Mouse (Mus musculus) kidney, adult 11 months (tissue): ENCODE measurements around the gene Ntng2.

Source experiments
- DNase-seq: peaks from one replicate; pipeline ENCODE4 v3.0.0; 2022

The Ntng2 gene

DNA sequence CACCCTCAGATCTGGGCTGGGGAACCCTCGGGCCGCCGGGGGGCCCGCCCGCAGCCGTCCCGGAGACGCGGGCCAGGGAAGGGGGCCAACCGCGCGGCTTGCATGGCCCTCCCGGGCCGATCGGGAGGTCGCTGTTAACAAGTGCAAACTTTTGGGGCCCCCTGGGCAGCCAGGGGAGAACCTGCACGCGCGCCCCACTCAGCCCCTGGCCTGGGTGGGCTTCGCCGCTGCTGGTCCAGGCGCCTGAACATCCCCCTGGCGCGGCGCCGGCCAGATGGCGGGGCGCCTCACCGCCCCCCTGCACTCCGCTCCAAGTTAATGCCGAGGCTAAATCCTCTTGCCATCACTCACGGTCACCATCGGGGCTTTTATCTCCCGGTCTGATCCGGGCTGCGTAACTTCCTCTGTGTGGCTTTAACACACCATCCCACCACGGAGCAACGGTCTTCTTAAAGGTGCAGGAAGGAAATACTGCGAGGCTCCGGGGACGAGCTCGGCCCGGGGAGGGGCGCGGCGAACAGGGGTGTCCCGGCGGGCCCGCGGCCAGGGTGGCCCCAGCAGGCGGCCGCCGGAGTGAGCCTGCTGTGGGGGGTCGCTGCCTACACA lies at the start of gene Ntng2:
Ntng2 (minus strand) TSS at position 407 of the 606 bp plus-strand sequence.
- peak; percentile 35 for DNase-seq

DNA sequence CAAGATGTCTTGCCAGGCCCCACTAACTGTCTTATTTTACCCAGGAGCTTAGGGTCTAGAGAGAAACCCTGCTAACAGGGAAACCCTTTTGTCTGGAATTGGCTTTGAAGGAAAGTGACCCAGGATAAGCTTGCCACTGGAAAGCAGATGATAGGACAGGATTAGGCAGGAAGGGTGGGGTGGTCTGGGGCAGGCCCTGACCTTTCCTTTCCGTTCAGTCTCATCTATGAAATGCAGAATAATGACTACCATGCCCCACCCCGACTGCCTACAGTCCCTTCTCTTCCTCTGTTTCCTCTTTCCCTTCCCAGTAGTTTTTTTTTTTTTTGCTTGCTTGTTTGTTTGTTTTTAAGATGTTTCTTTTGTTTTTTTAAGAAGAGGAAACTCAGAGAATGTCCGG lies 42.8 kb upstream of the Ntng2 start:
- DNase-seq: peak; percentile 18

DNA sequence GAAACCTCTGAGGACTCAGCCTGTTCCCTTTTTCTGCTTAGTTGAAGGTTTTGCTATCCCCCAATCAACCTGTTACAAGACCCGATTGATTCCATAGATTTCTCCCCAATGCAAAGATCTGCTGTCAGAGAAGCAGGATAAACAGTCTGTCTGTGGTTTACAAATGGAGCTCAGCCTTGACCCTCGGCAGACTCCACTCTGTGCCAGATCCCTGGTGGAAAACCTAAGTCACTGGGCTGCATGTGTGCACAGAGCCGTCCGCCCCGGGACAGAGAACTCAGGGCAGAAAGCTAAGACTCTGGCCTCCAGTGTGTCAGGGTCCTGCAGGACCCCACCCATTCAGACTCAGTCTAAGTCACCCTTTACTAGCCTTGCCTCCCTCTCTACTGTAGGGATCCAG lies 34.8 kb upstream of the Ntng2 start:
- DNase-seq: no peak

- DNase-seq: no peak
Measured at GRCm38 (mm10) chr2:29277703-29278121, 24.9 kb upstream of the Ntng2 start.

GRCm38 (mm10) chr2:29271803-29272518 lies 19.2 kb upstream of the Ntng2 start:
- DNase-seq: peak; percentile 12

DNA sequence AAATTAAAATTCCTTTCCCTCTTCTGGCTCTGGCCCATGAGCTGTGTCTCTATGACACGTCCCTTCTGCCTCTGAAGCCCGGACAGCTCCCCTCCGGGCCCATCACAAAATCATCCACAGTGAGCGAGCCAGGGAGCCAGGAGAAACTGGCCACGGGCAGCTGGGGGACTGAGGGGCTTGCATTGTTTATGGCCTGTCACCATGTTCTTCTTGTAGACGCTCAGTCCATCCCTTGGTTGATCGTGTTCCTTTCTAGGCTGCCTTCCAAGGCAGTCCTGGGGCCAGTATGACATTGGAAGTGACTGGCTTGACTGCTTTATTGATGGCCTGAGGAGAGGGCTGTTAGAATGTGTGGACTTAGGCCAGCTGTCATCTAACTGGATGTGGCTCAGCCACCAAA lies 18.3 kb upstream of the Ntng2 start:
- no peak for DNase-seq

DNA sequence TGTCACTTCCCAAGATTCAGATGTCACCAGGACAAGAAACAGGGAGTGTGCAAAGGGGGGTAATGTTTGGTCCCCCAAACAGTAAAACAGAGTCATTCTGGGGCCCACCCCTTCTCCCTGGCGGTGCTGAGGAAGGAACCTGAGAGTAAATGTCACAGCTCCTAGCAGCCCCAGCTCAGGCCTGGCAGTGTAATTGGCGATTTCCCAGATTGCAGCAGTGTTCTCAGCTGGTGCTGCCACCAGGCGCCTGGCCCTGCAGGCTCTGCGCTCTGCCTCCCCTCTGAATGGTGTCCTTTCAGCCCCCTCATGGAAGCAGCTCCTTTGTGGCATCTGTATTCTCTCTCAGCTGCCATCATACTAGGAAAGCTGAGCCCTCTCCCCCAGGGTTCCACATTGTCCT lies 14.0 kb upstream of the Ntng2 start:
- DNase-seq: no peak

DNA sequence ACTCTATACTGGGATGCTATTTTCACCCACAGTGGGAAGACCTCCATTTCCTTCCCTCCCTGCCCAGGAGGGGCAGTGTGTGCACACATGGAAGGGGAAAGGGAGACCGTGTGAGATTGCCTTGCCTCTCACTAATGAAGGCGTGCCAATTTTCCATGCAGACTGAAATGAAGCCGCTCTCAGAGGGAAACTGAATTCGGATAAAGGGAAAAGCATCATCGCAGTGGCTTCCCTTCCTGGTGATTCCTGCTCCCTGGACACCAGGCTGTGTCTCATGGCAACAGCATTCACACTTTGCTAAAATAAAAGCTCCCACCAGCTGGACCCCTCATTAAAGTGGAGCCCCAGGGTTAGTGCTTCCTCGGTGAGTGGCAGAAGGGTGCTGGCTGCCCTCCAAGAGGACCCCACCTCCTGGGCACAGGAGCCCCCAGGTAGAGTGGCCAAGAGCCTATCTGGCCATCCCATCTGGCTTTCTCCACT lies 9.7 kb upstream of the Ntng2 start:
- DNase-seq: no peak

DNA sequence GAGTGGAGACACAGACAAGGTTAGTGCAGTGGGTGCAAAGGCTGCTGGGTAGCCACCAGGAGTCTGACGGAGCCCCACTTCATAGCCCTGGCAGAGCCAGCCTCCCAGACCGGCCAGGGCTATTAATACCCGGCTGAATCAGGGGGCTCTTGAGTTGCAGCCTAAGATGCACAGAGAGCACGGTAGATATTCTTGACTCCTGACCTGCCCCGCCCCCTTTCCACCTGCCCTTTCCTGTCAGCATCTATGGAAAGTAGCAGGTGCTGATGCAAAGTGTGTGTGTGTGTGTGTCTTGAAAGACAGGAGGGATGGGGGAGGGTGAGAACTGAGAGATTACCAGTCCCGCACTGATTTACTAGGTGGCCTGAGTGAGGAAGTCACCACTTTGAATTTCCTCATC lies 8.3 kb upstream of the Ntng2 start:
- no peak for DNase-seq

GRCm38 (mm10) chr2:29253205-29253865 lies 530 bp upstream of the Ntng2 start:
- peak; percentile 46 for DNase-seq

DNA sequence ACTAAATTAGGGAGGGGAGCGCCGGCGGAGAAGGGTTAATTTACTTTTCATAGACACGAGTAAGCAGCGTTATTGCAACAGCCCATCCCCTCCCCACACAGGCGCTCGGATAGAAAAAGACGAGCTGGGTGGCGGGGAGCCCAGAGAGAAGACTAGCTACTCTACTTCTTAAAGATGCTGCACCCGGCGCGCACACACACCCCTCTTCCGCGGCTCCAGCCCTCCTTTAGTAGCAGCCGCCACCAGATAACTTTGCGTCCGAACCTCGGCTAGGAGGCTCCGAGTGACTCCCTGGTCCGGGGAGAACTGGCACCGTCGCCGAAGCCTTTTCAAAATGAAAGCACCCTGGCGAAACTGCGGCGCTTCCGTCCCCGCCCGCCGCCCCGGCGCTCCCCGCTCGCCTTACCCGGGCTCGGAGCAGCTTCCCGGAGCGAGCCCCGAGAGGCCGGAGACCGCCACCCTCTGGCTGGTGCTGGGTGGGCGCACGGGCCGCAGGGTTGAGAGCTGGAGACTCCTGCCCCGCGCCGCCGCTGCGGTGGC lies 676 bp downstream of the Ntng2 start:
- DNase-seq: no peak

DNA sequence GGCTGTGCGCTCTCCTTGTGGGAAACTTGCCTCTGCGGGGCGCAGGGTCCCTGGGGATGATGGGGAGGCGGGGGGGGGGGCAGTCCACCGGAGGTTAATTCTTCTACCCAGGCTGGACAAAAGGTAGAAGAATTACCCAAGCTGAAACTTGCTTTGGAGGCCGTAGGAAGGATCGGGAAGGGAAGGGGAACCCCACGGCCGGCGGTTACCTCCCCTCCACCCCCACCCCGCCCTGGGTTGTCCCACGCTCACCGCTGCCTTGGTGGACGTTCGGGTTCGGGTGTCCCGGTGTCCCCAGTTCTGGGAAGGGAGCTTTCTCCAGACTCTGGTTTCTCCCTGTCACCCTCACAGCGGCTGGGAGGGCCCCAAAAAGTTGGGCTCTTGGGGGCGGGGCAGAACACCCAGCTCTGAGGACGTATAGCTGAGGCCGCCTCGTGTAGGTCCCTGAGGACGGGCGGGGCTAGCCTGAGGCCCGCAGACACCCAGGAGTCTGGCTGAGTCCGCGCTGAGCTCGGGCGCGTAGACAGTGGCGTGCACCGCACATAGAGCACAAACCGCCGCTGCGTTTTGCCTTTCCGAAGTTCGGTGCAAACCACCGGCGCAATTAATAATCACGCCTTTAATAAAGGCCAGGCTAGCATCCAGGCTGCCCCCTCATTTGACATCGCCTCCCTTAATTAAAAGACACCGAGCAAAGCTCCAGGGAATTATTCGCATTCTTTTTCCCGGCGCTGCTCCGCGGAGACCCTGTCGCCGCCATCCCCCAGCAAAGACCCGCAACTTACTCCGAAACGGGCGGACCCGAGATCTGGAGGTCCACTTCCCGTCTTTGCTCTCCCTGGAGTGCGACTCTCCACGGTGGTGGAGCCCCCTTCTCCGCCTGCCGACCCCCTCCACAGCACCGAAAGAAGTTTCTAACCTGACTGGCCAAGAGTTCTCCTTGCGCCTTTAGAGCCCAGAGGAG lies 1.4 kb downstream of the Ntng2 start:
- DNase-seq: no peak

GRCm38 (mm10) chr2:29250263-29251094 lies 2.3 kb downstream of the Ntng2 start:
- DNase-seq: no peak

DNA sequence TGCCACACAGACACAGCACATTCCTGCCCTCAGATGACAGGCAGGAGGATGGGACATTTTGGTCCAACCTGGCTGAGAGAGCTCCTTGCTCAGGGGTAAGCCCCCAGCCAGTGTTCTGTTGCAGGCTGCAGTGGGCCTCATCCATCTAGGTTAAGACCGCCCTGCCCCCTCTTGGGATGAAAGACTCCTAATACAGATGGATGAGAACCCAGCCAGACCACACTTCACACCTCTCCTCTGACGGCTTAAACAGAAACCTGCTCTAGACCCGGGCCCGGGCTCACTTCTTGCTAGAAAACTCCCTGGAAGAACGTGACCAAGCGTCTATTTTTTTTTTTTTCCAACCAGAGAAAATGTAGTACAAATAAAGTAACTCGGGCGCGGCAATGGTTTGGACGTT lies 3.0 kb downstream of the Ntng2 start:
- DNase-seq: no peak

- no peak for DNase-seq
Measured at GRCm38 (mm10) chr2:29248551-29248950, 4.3 kb downstream of the Ntng2 start.

- no peak for DNase-seq
Measured at GRCm38 (mm10) chr2:29247386-29247785, 5.4 kb downstream of the Ntng2 start.

GRCm38 (mm10) chr2:29246891-29247290 lies 5.9 kb downstream of the Ntng2 start:
- DNase-seq: no peak

- DNase-seq: no peak
Measured at GRCm38 (mm10) chr2:29246275-29246674, 6.5 kb downstream of the Ntng2 start.

- no peak for DNase-seq
Measured at GRCm38 (mm10) chr2:29245341-29245779, 7.4 kb downstream of the Ntng2 start.

- DNase-seq: no peak
Measured at GRCm38 (mm10) chr2:29239329-29239728, 13.5 kb downstream of the Ntng2 start.

DNA sequence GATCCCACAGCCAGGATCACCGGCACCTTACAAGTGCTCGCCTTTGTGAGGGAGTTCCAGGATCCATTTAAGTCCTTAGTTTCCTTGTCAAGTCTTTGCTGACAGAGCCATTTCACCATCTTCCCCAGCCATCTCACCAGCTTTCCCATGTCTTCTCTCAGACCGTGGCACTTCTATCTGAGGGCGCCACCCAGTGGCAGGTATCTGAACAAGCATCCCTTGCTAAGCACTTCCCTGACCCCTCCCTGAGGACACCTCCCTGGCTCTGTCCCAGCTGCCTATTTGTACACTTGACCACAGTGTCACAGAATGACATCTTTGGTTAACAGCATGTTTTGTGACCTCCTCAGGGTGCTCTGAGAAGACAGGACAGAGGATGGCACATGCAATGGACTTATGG lies 15.2 kb downstream of the Ntng2 start:
- DNase-seq: peak; percentile 71

DNA sequence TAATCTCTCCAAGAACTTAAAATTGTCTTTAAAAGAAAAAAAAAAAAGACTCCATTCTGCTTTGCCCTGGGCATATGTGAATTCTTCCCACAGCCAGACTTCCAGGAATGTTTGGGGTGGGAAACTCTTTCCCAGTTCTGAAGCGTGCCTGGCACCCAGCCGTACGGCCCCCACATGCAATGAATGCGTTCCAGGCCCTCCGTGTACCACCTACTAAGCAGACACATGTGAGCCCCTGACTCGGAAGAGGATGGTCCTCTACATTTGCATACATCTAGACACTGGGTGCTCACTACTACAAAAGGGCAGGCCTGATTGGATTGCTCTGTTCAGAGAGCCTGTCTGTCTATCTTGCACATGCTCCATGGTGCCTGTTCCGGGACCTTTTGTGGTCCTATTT lies 17.0 kb downstream of the Ntng2 start:
- no peak for DNase-seq
